Mouse (Mus musculus): Measurements from ENCODE around the gene Rnf208. TPM values are rescaled to one million over a fixed set of nuclear protein-coding genes. Genes with fewer than 3 reads are reported as not detected.

Rnf208 gene
- total RNA-seq, 2 experiments from 2014 or later: 0.50 to 0.74 TPM

DNA sequence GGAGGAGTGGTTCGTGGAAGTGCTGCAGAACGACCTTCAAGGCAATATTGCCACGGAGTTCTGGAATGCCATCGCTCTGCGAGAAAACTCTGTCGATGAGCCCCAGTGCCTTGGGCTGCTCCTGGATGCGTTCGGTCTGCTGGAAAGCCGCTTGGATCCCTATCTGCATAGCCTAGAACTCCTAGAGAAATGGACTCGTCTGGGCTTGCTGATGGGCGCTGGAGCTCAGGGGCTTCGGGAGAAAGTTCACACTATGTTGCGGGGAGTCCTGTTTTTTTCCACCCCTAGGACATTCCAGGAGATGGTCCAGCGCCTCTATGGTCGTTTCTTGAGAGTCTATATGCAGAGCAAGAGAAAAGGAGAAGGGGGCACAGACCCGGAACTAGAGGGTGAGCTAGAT is 31.0 kb downstream of the Rnf208 start:
- no peak for DNase-seq (ENCODE audit: low spot score)

DNA sequence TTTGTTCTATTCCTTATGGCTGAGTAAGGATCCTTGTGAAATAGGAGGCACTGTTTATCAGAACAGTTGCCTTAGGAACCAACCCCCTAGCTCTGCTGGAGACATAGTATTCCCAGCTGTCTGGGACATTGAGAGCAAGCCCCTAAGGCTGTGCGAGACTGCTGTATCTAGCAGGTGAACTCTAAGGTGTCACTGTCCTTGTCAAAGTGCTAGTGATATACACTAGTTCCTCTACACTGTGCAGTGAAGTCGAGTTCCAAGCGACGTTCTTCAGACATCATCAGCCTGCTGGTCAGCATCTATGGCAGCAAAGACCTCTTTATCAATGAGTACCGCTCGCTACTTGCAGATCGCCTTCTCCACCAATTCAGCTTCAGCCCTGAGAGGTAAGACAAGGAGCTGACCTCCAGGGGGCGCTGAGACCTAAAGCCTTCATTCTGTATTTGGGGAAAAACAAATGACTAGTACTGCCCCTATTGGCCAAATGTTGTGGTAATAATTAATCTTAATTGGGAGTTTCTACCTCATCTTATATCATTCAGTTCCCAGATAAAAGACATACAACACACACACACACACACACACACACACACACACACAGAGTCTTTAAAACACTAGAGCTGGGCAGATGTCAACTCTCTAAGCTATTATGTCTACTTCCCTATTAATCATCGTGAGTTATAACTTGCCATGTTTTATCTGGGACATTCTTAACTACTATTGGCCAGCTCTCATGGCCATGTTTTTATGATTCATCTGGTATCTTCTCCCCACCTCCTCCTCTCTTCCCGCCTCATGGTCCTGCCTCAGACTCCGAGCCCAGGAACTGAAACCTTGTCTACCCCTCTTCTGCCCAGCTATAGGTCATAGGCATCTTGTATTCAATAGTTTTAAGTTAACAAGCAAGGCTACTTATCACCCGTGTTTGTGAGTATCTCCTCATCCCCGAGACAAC is 37.1 kb downstream of the Rnf208 start:
- peak; percentile 75 for DNase-seq (ENCODE audit: low spot score)

DNA sequence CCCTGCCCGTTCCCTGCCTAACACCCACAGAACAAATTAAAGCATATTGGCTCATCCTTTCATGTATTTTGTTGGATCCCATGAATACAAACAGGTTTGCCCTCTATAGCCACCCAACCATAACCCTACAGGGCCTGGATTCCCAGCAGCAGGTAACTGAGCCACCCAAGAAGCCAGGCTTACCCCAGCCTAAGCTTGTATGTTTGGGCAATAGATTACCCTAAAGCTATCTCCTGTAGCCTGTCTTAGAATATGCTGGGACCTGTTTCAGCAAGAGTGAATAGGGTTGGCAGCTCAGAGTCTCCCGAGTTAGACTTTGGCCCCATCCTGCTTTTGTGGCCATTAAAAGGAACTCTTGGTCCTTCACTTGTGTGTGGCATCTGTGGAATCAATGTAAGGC is 43.5 kb downstream of the Rnf208 start:
- no peak for DNase-seq (ENCODE audit: low spot score)

DNA sequence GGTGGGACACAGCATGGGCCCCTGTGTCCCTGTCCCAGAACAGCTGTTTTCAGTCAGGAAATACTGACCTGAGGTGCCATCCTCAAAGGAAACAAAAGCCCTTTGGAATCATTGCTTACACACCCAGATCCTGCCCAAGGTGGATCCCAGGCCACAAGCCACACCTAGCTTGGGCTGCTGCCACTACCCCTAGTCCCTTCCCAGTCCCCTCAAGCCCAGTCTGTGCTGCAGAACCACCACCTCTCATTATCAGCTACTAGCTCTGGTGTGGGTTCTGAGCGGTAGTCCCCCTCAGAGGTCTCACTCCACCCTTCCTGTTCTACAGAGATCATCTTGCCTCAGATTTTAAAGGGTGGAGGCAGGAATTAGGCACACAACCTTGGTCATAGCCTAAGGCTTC is 44.3 kb downstream of the Rnf208 start:
- no peak for DNase-seq (ENCODE audit: low spot score)

DNA sequence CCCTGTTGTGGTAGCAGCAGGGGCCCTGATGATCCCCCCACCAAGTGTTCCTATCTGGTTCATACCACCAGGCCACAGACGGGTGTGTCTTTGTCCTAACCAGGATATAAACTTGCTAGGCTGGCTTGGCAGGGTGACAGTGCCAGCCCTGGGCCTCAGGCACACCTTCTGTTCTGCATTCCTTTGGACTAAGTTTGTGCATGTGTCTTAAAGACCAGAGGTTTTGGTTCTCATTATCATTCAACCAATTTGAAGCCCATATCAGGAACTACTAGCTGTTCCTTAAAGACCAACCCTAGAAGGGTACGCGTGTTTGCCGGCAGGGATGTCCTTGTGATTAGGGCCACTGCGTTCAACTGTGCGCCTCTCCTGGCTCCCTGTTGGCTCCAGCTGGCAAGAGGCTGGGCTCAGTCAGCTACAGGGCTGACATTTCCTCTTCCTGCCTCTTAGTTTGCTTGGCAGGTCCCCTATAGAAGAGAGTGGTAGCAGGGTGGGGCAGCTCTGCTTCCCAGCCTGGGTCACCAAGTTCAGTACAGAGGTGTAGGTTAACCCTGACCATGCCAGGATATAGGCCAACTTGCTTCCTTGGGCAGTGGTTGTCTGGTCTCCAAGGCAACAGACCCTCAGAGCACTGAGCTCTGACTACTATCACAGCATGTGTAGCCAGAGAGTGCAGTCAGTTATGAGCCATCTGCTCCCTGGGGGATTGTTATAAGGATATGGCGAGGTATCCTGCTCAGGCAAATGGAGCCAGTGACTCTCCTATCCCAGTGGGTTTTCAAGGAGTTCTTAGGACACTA is 45.0 kb downstream of the Rnf208 start:
- no peak for DNase-seq (ENCODE audit: low spot score)

DNA sequence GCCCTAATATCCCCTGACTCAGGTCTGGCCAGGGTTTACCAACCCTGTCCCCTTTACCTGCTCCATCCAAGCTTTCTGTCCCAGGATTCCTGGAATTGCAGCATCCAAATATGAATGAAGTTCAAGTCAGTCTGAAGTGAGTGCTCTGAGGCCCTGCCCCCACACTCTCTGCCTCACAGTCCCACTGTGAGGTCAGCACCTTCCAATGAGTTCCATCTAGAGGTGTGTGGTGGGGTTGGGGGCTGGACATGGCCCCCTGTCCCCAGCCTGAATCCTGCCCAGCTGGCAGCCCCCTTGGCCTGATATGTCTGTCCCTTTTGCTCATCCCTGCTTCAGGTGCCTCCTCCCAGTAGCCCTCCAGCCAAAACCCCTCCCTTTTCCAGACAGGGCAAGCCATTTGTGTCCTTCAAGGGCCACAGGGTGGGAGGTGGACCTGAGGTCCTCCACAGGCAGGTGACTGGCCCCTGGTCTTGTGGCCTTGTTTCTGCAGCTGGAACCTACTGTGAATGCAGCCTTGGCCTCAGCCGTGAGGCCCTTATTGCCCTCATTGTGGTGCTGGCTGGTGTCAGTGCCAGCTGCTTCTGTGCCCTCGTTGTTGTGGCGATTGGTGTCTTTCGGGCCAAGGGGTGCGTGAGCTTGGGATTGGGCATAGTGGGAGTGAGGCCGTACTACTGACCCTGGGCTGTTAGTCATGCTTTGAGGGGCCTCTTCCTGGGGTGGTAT is 46.0 kb downstream of the Rnf208 start, which contains the start of gene Tmem210:
Tmem210 (plus strand) TSS at position 219 of the 723 bp plus-strand sequence.
- DNase-seq (ENCODE audit: low spot score): no peak

DNA sequence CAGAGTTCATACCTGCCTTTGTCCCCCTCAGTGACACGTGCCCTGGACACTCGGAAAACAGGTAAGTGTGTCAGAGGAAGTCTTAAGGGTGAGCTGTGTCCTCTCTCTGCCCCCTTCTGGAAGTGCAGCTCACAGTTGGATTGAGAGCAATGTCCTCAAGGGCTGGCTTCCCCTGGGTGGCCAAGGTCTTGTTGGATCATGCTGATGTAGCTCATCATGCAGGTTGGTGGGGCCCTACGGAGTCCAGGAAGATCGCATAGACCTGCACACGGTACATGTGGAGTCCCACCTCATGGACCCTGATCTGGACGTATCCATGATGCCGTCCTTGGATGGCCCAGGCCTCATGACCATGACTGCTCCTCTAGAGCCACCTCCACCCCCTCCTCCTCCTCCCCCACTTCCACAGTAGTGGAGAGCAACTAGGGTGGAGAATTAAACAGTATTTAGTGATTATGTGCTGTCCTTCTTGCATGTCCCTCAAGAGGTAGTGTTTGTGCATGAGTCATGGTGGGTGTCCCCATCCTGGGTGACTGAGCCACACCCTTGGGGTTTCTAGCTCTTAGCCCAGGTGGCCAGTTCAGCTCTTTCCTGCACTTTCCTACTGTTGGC is 46.8 kb downstream of the Rnf208 start:
- no peak for DNase-seq (ENCODE audit: low spot score)

DNA sequence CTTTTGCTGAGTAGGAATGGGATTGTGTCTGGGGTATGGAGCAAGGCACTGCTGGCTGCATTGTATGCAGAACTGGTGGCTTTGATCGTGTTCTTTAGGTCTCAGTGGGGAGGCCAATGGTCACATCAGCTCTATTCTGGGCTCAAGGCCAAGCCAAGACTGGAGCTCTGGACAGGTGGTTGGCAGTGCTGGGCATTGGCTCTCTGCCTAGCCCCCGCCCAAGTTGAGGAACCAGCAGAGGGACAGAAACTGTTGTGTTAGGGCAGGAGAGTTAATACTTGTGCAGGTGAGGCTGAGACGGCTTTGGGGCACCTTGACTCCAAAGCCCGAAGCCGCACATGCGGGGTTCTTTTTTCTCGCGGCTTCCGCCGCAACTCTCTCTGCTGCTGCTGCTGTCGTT is 47.6 kb downstream of the Rnf208 start, which contains the start of gene Lrrc26:
Lrrc26 (plus strand) TSS at position 265 of the 400 bp plus-strand sequence.
- DNase-seq (ENCODE audit: low spot score): peak; percentile 43

DNA sequence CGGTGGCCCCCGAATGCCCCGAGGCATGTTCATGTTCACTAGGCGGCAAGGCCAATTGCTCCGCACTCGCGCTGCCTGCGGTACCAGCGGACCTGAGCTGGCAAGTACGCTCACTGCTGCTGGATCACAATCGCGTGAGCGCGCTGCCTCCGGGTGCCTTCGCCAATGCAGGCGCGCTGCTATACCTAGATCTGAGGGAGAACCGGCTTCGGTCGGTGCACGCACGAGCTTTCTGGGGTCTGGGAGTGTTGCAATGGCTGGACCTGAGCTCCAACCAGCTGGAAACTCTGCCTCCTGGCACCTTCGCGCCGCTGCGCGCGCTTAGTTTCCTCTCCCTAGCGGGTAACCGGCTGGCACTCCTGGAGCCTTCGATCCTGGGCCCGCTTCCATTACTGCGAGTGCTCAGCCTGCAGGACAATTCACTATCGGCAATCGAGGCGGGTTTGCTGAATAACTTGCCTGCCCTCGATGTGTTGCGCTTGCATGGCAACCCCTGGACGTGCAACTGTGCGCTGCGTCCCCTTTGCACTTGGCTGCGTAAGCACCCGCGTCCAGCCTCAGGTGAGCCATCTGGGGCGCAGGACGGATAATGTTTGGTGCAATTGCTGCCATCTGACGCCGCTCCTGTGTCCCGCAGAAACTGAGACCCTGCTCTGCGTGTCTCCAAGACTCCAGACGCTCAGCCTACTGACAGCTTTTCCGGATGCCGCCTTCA is 48.2 kb downstream of the Rnf208 start:
- no peak for DNase-seq (ENCODE audit: low spot score)

DNA sequence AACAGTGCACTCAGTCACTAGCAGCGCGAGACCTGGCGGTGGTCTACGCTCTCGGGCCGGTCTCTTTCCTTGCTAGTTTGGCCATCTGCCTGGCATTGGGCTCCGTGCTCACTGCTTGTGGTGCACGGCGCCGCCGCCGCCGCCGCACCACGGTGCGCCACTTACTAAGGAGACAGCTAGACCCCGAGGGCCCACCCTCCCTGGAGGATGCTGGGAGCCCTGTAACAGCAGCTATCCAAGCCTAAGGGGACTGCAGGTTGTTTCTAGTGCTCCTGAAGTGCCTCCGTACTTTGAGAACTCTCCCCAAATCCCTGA is 48.7 kb downstream of the Rnf208 start:
- no peak for DNase-seq (ENCODE audit: low spot score)

DNA sequence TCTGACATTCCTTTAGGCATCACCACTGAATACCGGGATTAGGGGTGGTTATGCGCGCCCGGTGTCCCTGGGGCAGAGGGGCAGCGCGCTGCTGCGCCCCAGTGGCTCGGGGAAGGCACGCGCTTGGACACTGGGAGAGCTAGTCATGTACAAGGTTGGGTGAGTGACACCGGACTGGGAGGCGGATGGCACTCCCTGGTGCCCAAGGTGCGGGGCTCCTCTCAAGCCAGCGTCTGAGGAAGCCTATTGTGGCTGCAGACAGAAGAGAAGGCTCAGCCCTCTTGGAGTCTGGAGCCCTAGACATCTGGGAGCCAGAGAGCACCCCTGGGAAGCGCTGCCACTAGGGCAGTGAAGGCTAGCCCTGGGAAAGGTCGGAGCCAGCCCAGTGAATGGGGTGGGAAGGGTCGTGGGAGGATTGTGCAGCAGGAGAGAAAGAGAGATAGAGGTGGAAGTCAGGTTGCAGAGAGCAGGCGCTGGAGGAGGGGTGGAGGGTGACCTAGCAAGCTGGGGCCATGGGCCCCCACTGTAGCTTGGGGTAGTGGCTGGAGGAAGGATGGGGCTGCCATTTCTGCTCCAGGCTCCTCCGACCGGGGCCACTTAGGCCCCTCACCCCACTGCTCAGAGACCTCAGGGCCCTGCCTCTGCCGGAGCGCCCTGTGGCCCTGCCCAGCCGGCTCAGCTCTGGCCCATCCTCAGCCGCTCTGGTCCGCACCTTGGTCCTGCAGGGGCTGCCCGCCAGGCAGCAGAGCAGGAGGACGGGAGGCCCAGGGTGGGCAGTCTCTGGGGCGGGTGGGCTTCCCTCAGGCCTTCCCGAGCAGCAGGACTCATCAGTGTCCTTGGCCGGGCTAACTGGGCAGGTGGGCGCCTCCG is 49.4 kb downstream of the Rnf208 start:
- no peak for DNase-seq (ENCODE audit: low spot score)

DNA sequence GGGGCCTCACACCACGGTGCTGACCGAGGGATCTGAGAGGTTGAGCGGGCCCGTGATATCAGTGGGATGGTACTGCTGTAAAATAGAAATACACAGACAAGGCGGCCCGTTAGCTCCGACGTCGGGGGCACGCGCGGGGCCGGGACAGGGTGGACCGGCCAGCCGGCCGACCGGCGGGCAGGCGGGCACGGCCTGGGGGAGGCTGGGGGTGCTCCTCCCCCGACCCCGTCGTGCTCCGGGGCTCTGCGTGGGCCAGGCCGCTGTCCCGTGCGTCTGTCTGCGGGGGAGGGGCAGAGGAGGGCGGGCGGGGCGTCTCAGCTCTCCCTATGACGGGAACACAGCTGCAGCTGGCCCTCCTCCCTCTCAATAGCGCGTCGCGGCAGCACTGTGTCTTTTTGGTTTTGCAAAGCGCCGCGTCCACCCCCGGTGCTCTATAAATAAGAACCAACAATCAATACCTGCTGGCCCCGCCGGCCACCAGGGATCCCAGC is 50.0 kb downstream of the Rnf208 start:
- peak; percentile 28 for DNase-seq (ENCODE audit: low spot score)

DNA sequence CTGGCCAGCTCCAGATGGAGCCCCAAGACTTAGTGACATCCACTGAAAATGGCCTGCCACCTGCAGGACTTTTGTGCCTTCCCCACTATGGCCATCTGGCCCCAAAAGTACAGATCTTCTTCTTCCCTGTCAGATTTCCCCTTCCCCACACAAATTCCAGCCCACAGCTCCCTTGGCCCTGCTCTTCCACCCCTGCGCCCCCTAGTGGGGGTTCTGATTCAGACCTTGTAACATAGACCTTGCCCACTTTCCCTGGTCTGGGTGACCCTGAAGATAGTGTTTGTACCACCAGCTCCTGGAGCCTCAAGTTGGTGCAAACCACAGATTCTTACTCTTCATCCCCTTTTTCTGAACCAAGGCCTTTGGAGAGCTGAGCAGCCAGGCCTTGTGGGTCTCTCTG is 50.8 kb downstream of the Rnf208 start:
- peak; percentile 75 for DNase-seq (ENCODE audit: low spot score)

DNA sequence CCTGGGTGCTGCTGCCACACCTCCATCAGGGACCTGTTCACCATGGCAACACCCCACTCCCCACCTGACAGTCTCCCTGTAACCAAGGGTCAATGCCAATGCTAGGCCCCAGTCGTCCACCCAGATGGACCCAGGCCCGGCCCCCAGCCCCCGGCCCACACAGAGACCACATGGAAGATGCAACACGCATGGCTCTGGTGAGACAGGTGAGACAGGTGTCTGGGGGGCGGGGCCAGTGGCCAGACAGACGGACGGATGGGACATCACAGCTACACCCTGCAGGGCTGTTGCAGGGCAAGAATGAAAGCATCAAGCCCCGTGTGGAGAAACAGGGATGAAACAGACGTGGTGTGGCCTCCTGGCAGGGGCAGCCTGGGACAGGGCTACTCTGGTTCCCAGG is 51.7 kb downstream of the Rnf208 start:
- no peak for DNase-seq (ENCODE audit: low spot score)

Other genes with a start within 250 kb of the Rnf208 start
- 10 to 100 TPM in 1 of 2 experiments, 1 to 10 TPM in 1; 8.8 to 10.5 TPM for gene Nsmf, start 187.9 kb upstream of the Rnf208 start, total RNA-seq (2021)
- not detected for gene Entpd8, start 162.0 kb upstream of the Rnf208 start, total RNA-seq (2021)
- gene Noxa1, start 147.1 kb upstream of the Rnf208 start, total RNA-seq (2021): not detected
- gene Nrarp, start 61.5 kb upstream of the Rnf208 start, total RNA-seq (2021): 1 to 10 TPM; 3.4 to 8.6 TPM
- 1 to 10 TPM in 1 of 2 experiments, under 1 TPM in 1; 0.84 to 1.2 TPM for gene Tor4a, start 45.4 kb upstream of the Rnf208 start, total RNA-seq (2021)
- gene Nelfb, start 30.8 kb upstream of the Rnf208 start, total RNA-seq (2021): 10 to 100 TPM; 18.8 to 21.3 TPM
- gene Stpg3, start 27.6 kb upstream of the Rnf208 start, total RNA-seq (2021): not detected
- not detected for gene Fam166a, start 23.5 kb upstream of the Rnf208 start, total RNA-seq (2021)
- gene Tubb4b, start 17.6 kb upstream of the Rnf208 start, total RNA-seq (2021): 100 to 1,000 TPM; 224 to 228 TPM
- not detected for gene Slc34a3, start 7.9 kb upstream of the Rnf208 start, total RNA-seq (2021)
- gene Rnf224, start 5.5 kb upstream of the Rnf208 start, total RNA-seq (2021): not detected
- gene Cysrt1, start 197 bp downstream of the Rnf208 start, total RNA-seq (2021): not detected
- 1 to 10 TPM; 1.3 to 1.4 TPM for gene AL732309.1, start 4.6 kb downstream of the Rnf208 start, total RNA-seq (2021)
- 10 to 100 TPM; 12.0 to 12.1 TPM for gene Tmem203, start 13.2 kb downstream of the Rnf208 start, total RNA-seq (2021)
- 1 to 10 TPM; 2.9 to 3.8 TPM for gene Tprn, start 20.4 kb downstream of the Rnf208 start, total RNA-seq (2021)
- gene Ssna1, start 30.2 kb downstream of the Rnf208 start, total RNA-seq (2021): 10 to 100 TPM; 27.9 to 30.9 TPM
- gene Anapc2, start 30.2 kb downstream of the Rnf208 start, total RNA-seq (2021): 10 to 100 TPM; 27.6 to 30.4 TPM
- gene Tmem210, start 45.9 kb downstream of the Rnf208 start, total RNA-seq (2021): not detected
- not detected for gene Lrrc26, start 47.7 kb downstream of the Rnf208 start, total RNA-seq (2021)
- not detected for gene Grin1, start 76.9 kb downstream of the Rnf208 start, total RNA-seq (2021)
- gene Man1b1, start 90.1 kb downstream of the Rnf208 start, total RNA-seq (2021): 10 to 100 TPM; 14.0 to 15.2 TPM
- 10 to 100 TPM; 15.2 to 17.9 TPM for gene Dpp7, start 114.1 kb downstream of the Rnf208 start, total RNA-seq (2021)
- 1 to 10 TPM; 3.8 to 5.7 TPM for gene Uap1l1, start 123.4 kb downstream of the Rnf208 start, total RNA-seq (2021)
- not detected for gene Sapcd2, start 130.1 kb downstream of the Rnf208 start, total RNA-seq (2021)
- 1 to 10 TPM; 6.2 to 8.3 TPM for gene Entpd2, start 153.6 kb downstream of the Rnf208 start, total RNA-seq (2021)
- gene Npdc1, start 157.1 kb downstream of the Rnf208 start, total RNA-seq (2021): 10 to 100 TPM; 15.8 to 19.0 TPM
- not detected for gene Fut7, start 181.0 kb downstream of the Rnf208 start, total RNA-seq (2021)
- 10 to 100 TPM; 14.1 to 15.5 TPM for gene Abca2, start 186.4 kb downstream of the Rnf208 start, total RNA-seq (2021)
- 1 to 10 TPM in 1 of 2 experiments, under 1 TPM in 1; 0.39 to 1.0 TPM for gene Clic3, start 214.6 kb downstream of the Rnf208 start, total RNA-seq (2021)
- gene Paxx, start 218.8 kb downstream of the Rnf208 start, total RNA-seq (2021): 10 to 100 TPM; 13.7 to 15.1 TPM
- not detected for gene Ptgds, start 227.8 kb downstream of the Rnf208 start, total RNA-seq (2021)

All from gastrocnemius, adult 18-20 months (tissue).